Comparison of ENCODE assay signal across 30 mouse cellular contexts in genomic region chr1:71990936-71991335, GRCm38 (mm10).
"Had no signal": no experiment of that assay in that cellular context is flagged by ENCODE, and none has a peak within 500 bp of the region (broad histone marks: within the 10 kb centered on the region; RNA-seq: fewer than 3 reads in every experiment).

No protein-coding gene starts in this region.

- H3K9me3 ChIP-seq: limb, embryonic 10.5 days; limb, embryonic 12.5 days; limb, embryonic 13.5 days; limb, embryonic 15.5 days; liver, embryonic 12.5 days; liver, embryonic 13.5 days; liver, embryonic 15.5 days; lung, embryonic 15.5 days; megakaryocyte, embryonic 14.5 days; midbrain, embryonic 10.5 days; midbrain, embryonic 12.5 days; midbrain, embryonic 13.5 days; midbrain, embryonic 15.5 days; neural tube, embryonic 12.5 days had no signal

- DNase-seq: left cerebral cortex, postnatal 4 days; liver; liver, embryonic 13.5 days; liver, postnatal 0 days; lung, adult 18-20 months; lung, adult 2 months; lung, embryonic 14.5 days; lung, postnatal 10 days; lung, postnatal 14 days; lung, postnatal 4 days; midbrain, embryonic 14.5 days had no signal

- ATAC-seq: liver, embryonic 12.5 days; liver, postnatal 0 days; midbrain, embryonic 13.5 days; midbrain, embryonic 15.5 days; midbrain, embryonic 16.5 days had no signal

- H3K27me3 ChIP-seq: limb, embryonic 12.5 days; limb, embryonic 13.5 days; limb, embryonic 15.5 days; liver, embryonic 12.5 days; liver, embryonic 13.5 days; liver, embryonic 15.5 days; lung, embryonic 15.5 days; megakaryocyte, embryonic 14.5 days; midbrain, embryonic 12.5 days; midbrain, embryonic 13.5 days; midbrain, embryonic 15.5 days; neural tube, embryonic 12.5 days had no signal

- H3K9ac ChIP-seq: limb, embryonic 12.5 days; limb, embryonic 13.5 days; limb, embryonic 15.5 days; liver, embryonic 12.5 days; liver, embryonic 13.5 days; liver, embryonic 14.5 days; liver, embryonic 15.5 days; liver, postnatal 0 days; lung, embryonic 14.5 days; lung, embryonic 15.5 days; midbrain, embryonic 12.5 days; midbrain, embryonic 13.5 days; midbrain, embryonic 15.5 days; neural tube, embryonic 12.5 days had no signal

- H3K27ac ChIP-seq: limb, embryonic 10.5 days; limb, embryonic 12.5 days; limb, embryonic 13.5 days; limb, embryonic 15.5 days; liver, embryonic 12.5 days; liver, embryonic 13.5 days; liver, embryonic 14.5 days; liver, embryonic 15.5 days; lung, embryonic 15.5 days; macrophage; midbrain, embryonic 10.5 days; midbrain, embryonic 12.5 days; midbrain, embryonic 13.5 days; midbrain, embryonic 15.5 days; neural tube, embryonic 12.5 days had no signal

- H3K36me3 ChIP-seq: limb, embryonic 10.5 days; limb, embryonic 12.5 days; limb, embryonic 13.5 days; limb, embryonic 15.5 days; liver, embryonic 12.5 days; liver, embryonic 13.5 days; liver, embryonic 15.5 days; lung, embryonic 15.5 days; midbrain, embryonic 10.5 days; midbrain, embryonic 12.5 days; midbrain, embryonic 13.5 days; midbrain, embryonic 15.5 days; neural tube, embryonic 12.5 days had no signal

- H3K4me2 ChIP-seq: limb, embryonic 12.5 days; limb, embryonic 13.5 days; limb, embryonic 15.5 days; liver, embryonic 11.5 days; liver, embryonic 12.5 days; liver, embryonic 13.5 days; liver, embryonic 15.5 days; lung, embryonic 14.5 days; lung, embryonic 15.5 days; midbrain, embryonic 11.5 days; midbrain, embryonic 12.5 days; midbrain, embryonic 13.5 days; midbrain, embryonic 15.5 days; neural tube, embryonic 12.5 days had no signal

- H3K4me1 ChIP-seq: limb, embryonic 15.5 days; liver, embryonic 12.5 days; liver, embryonic 13.5 days; liver, embryonic 15.5 days; lung, embryonic 15.5 days; megakaryocyte, embryonic 14.5 days; midbrain, embryonic 13.5 days; midbrain, embryonic 15.5 days; neural tube, embryonic 12.5 days had no signal

- H3K4me3 ChIP-seq: limb, embryonic 10.5 days; limb, embryonic 12.5 days; limb, embryonic 13.5 days; limb, embryonic 15.5 days; liver, embryonic 12.5 days; liver, embryonic 13.5 days; liver, embryonic 15.5 days; lung, embryonic 15.5 days; megakaryocyte, embryonic 14.5 days; midbrain, embryonic 10.5 days; midbrain, embryonic 12.5 days; midbrain, embryonic 13.5 days; midbrain, embryonic 15.5 days; myocyte; neural tube, embryonic 12.5 days had no signal
